Mouse (Mus musculus): ENCODE results near the gene Magix. TPM values are rescaled to one million over a fixed set of nuclear protein-coding genes. Genes with fewer than 3 reads are reported as not detected.
A peak's percentile ranks its signal among the peaks of the same experiment; 100 is the strongest.

The Magix gene
- total and polyA plus RNA-seq, 2 experiments from 2014 or later, result 1.1 to 1.8 TPM

DNA sequence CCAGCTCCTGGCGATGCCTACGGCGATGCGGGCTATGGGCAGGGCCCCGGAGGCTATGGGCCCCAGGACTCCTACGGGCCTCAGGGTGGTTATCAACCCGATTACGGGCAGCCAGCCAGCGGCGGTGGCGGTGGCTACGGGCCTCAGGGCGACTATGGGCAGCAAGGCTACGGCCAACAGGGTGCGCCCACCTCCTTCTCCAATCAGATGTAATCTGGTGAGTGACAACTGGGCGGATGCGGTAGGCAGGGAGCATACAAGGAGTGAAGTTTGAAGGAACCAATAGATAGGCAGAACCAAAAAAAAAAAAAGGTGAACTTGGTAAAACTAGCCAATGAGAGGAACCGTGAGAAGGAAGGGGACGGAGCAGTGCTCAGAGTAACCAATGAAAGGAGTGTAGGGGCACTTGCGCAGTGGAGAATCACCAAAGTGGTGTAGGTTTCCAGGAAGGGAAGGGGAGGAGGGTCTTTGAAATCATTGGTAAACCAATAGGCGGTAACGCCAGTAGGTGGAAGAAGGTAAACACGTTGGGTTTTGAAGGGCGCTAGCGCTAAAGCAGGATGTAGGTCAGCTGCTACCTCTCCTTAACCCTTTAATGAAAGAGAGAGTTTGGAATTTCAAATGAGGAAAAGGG, 32.3 kb downstream of the Magix start:
- 26% methylated on average over 25 of the region's 25 CpGs for WGBS
- peak; percentile 30 for TF ChIP-seq CTCF (IDR thresholded peaks at IDR 0.05; ENCODE audit: low read depth)
- TF ChIP-seq EP300 (IDR thresholded peaks at IDR 0.05; ENCODE audit: low read depth), result peak; percentile 17; the same call in 1 of the 2 replicates

DNA sequence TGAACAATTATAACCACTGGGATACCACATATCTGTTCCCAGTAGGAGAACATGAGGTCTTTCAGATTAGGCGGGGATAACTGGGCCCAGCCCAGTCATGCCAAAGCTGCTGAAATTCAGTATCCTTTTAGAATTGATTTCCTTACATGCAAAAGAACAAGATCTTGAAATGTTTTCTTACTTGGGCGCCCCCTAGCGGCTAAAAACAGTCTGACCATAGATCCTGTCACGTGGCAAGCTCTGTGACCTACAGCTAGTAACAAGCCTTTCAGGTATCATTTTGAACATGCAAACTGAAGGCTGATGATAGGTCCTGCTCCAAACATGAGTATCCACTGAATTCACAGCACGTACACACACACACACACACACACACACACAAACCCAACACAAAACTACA, 35.7 kb downstream of the Magix start:
- TF ChIP-seq CTCF (IDR thresholded peaks at IDR 0.05; ENCODE audit: low read depth) (peak; percentile 54), EP300 (IDR thresholded peaks at IDR 0.05; ENCODE audit: low read depth) (no peak)
- ATAC-seq (ENCODE audit: insufficient read depth, low read depth) (no peak), DNase-seq (ENCODE audit: low spot score) (peak; percentile 14)
- no peak overlapping the region for H3K9ac ChIP-seq (replicated peaks; ENCODE audit: low read depth, low read length)
- no peak overlapping the region for H3K27ac ChIP-seq (ENCODE audit: low read depth)
- 13% methylated on average over 5 of the region's 5 CpGs for WGBS
- H3K36me3 ChIP-seq (replicated peaks; ENCODE audit: control insufficient read depth, insufficient read depth, low read length), result no peaks in the 10 kb centered on the region
- no peak overlapping the region for H3K4me3 ChIP-seq (ENCODE audit: low read depth, low read length)
- H3K4me1 ChIP-seq (ENCODE audit: control insufficient read depth, insufficient read depth), result no peaks in the 10 kb centered on the region
- no peak overlapping the region for H3K4me2 ChIP-seq (ENCODE audit: low read depth, low read length)
- no peaks in the 10 kb centered on the region for H3K27me3 ChIP-seq (ENCODE audit: control insufficient read depth, insufficient read depth, low read length)
- no peaks in the 10 kb centered on the region for H3K9me3 ChIP-seq (replicated peaks; ENCODE audit: control insufficient read depth, low read length)

More for the DNA sequence above, 32.3 kb downstream of the Magix start:
- Histone ChIP-seq H3K4me2 (ENCODE audit: low read depth, low read length) (peak overlapping the region; percentile 72), H3K36me3 (replicated peaks; ENCODE audit: control insufficient read depth, insufficient read depth, low read length) (no peaks in the 10 kb centered on the region), H3K4me1 (ENCODE audit: control insufficient read depth, insufficient read depth) (no peaks in the 10 kb centered on the region), H3K27me3 (ENCODE audit: control insufficient read depth, insufficient read depth, low read length) (no peaks in the 10 kb centered on the region), H3K9ac (replicated peaks; ENCODE audit: low read depth, low read length) (peak overlapping the region; percentile 58), H3K27ac (ENCODE audit: low read depth) (peak overlapping the region; percentile 86), H3K9me3 (replicated peaks; ENCODE audit: control insufficient read depth, low read length) (no peaks in the 10 kb centered on the region), H3K4me3 (ENCODE audit: low read depth, low read length) (peak overlapping the region; percentile 55)
- ATAC-seq (ENCODE audit: insufficient read depth, low read depth), result peak; percentile 97
- peak; percentile 95 for DNase-seq (ENCODE audit: low spot score)

DNA sequence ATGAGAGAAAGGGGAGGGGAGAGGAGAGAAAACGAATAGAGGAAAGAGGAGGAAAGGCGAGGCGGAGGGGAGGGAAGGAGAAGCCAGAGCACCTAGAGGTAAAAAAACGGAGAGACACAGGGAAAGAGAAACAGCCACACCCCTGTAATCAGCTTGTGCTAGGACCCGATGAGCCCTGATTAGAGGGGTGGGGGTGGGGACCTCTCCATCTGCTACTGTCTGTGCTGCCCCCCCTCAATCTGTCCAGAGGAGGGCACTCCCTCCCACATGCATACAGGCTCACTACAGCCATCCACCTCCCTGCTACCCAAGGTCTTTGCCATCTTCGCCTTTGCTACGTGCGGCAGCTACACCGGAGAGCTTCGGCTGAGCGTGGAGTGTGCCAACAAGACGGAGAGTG, 40.3 kb downstream of the Magix start:
- ATAC-seq (ENCODE audit: insufficient read depth, low read depth) (no peak), DNase-seq (ENCODE audit: low spot score) (no peak)
- Histone ChIP-seq H3K4me2 (ENCODE audit: low read depth, low read length) (no peak overlapping the region), H3K4me1 (ENCODE audit: control insufficient read depth, insufficient read depth) (no peaks in the 10 kb centered on the region), H3K4me3 (ENCODE audit: low read depth, low read length) (no peak overlapping the region), H3K9me3 (replicated peaks; ENCODE audit: control insufficient read depth, low read length) (no peaks in the 10 kb centered on the region), H3K9ac (replicated peaks; ENCODE audit: low read depth, low read length) (no peak overlapping the region), H3K36me3 (replicated peaks; ENCODE audit: control insufficient read depth, insufficient read depth, low read length) (no peaks in the 10 kb centered on the region), H3K27ac (ENCODE audit: low read depth) (no peak overlapping the region), H3K27me3 (ENCODE audit: control insufficient read depth, insufficient read depth, low read length) (peaks cover 8% of the 10 kb centered on the region; the same call in 1 of the 2 replicates)
- no peak for TF ChIP-seq CTCF (IDR thresholded peaks at IDR 0.05; ENCODE audit: low read depth)
- no peak for TF ChIP-seq EP300 (IDR thresholded peaks at IDR 0.05; ENCODE audit: low read depth)
- WGBS, result 31% methylated on average over 12 of the region's 12 CpGs

DNA sequence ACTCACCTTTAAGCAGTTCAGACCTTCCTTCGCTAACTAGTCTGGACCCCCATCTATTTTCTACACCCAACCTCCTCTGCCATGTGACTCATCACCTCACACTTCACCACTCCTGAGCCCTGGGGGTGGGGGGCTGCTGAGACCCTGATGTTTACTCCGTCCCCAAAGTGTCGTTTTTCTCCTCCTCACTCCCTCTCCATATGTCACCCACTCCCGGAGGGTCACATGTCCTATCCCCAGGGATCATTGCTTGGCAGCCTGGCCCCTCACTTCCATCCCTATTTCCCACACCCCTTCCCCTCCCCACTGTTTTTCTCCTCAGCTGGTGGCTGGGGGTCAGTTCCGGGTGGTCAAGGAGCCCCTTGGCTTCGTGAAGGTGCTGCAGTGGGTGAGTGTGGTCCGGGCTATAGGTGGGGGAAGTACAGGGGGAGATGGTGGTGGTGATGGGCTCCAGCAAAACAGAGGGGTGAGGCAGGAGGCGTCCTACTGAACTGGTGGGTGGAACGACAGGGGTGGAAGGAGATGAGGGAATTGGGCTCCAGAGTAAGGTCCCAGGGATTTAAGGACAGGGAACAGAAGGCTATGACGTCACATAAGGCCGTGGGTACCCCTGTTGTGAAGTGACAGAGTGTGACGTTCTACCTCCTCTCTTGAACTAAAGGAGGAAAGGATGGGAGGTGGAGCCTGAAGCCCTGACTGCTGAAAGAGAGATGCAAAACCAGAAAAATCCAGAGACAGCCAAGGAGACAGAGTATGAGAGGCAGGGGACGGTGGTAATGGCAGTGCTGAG, 41.3 kb downstream of the Magix start:
- Histone ChIP-seq H3K36me3 (replicated peaks; ENCODE audit: control insufficient read depth, insufficient read depth, low read length) (no peaks in the 10 kb centered on the region), H3K4me3 (ENCODE audit: low read depth, low read length) (no peak overlapping the region), H3K4me2 (ENCODE audit: low read depth, low read length) (no peak overlapping the region), H3K9ac (replicated peaks; ENCODE audit: low read depth, low read length) (no peak overlapping the region), H3K4me1 (ENCODE audit: control insufficient read depth, insufficient read depth) (no peaks in the 10 kb centered on the region), H3K27me3 (ENCODE audit: control insufficient read depth, insufficient read depth, low read length) (peaks cover 8% of the 10 kb centered on the region; the same call in 1 of the 2 replicates), H3K9me3 (replicated peaks; ENCODE audit: control insufficient read depth, low read length) (no peaks in the 10 kb centered on the region), H3K27ac (ENCODE audit: low read depth) (no peak overlapping the region)
- DNase-seq (ENCODE audit: low spot score) (no peak), ATAC-seq (ENCODE audit: insufficient read depth, low read depth) (no peak)
- 18% methylated on average over 13 of the region's 13 CpGs for WGBS
- TF ChIP-seq EP300 (IDR thresholded peaks at IDR 0.05; ENCODE audit: low read depth) (no peak), CTCF (IDR thresholded peaks at IDR 0.05; ENCODE audit: low read depth) (no peak)

DNA sequence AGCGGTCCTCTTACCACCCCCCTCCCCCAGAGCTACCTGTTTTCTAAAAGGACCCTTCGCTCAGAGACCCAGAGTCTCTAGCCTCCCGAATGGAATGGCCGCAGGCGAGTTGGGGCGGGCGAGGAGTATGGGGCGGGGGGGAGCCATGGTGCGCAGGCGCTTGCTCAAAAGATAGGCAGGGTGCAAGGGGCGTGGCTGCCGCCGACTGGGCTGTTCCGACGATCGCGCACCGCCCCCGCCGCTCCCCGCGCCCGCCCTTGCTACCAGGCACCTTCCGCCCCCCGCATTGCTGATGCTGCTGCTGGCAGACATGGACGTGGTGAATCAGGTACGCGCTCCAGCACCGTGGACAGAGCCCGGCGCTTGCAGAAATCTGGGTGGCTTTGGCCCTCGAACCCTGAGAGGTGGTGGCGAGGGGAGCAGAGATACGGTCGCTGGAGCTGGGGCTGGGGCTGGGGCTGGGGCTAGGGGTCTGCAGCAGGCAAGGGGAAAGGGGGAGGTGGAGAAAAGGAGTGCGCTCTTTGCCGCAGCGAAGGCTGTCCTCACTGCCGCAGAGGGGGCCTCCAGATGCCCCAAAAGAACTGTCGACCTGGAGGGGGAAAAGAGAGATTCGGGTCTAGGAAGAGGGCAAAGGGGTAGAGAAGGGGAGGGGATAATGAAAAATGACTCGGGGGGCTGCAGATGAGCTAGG, 42.5 kb downstream of the Magix start, which contains the start of gene Syp:
Syp (plus strand) TSS at position 71 of the 691 bp plus-strand sequence.
- Histone ChIP-seq H3K27ac (ENCODE audit: low read depth) (no peak within 1 kb of the TSS), H3K27me3 (ENCODE audit: control insufficient read depth, insufficient read depth, low read length) (peaks cover 8% of the 10 kb centered on the region; the same call in 1 of the 2 replicates), H3K9ac (replicated peaks; ENCODE audit: low read depth, low read length) (no peak within 1 kb of the TSS), H3K4me1 (ENCODE audit: control insufficient read depth, insufficient read depth) (no peaks in the 10 kb centered on the region), H3K9me3 (replicated peaks; ENCODE audit: control insufficient read depth, low read length) (no peaks in the 10 kb centered on the region), H3K4me3 (ENCODE audit: low read depth, low read length) (peak within 1 kb of the TSS; percentile 13; the same call in 1 of the 2 replicates), H3K36me3 (replicated peaks; ENCODE audit: control insufficient read depth, insufficient read depth, low read length) (no peaks in the 10 kb centered on the region), H3K4me2 (ENCODE audit: low read depth, low read length) (peak within 1 kb of the TSS; percentile 33)
- ATAC-seq (ENCODE audit: insufficient read depth, low read depth), result peak; percentile 69
- TF ChIP-seq EP300 (IDR thresholded peaks at IDR 0.05; ENCODE audit: low read depth), result no peak
- TF ChIP-seq CTCF (IDR thresholded peaks at IDR 0.05; ENCODE audit: low read depth), result no peak
- 19% methylated on average over 38 of the region's 42 CpGs for WGBS
- peak; percentile 30 for DNase-seq (ENCODE audit: low spot score)
